Mouse (Mus musculus) right cerebral cortex, postnatal 14 days (tissue): ENCODE measurements at regions not wholly inside any gene's neighbourhood (a gene's known extent, or its start where the extent isn't known, plus 50 kb on each side); places are given as distances from the start of the nearest gene placed in this dataset.

Source experiments
- DNase-seq: peaks from one replicate; pipeline ENCODE4 v3.0.0; 2022

GRCm38 (mm10) chr2:167815123-167815522 is 116.7 kb upstream of the Ptpn1 start:
- DNase-seq: no peak

- no peak for DNase-seq
Observed at GRCm38 (mm10) chr2:167809256-167809655, 119.6 kb upstream of the Tmem189 start.

GRCm38 (mm10) chr2:167805629-167806304 is 116.1 kb upstream of the Tmem189 start:
- no peak for DNase-seq

- peak; percentile 14 for DNase-seq
Observed at GRCm38 (mm10) chr2:167804493-167805227, 115.0 kb upstream of the Tmem189 start.

GRCm38 (mm10) chr2:167802494-167802893 is 112.9 kb upstream of the Tmem189 start:
- no peak for DNase-seq

GRCm38 (mm10) chr2:167801389-167801788 is 111.8 kb upstream of the Tmem189 start:
- no peak for DNase-seq

GRCm38 (mm10) chr2:167800648-167801245 is 111.1 kb upstream of the Tmem189 start:
- no peak for DNase-seq

- DNase-seq: no peak
Observed at GRCm38 (mm10) chr2:167799629-167800387, 110.2 kb upstream of the Tmem189 start.

- no peak for DNase-seq
Observed at GRCm38 (mm10) chr2:167798969-167799513, 109.4 kb upstream of the Tmem189 start.

GRCm38 (mm10) chr2:167798076-167798782 is 108.6 kb upstream of the Tmem189 start:
- DNase-seq: no peak

- no peak for DNase-seq
Observed at GRCm38 (mm10) chr2:167795491-167795890, 105.9 kb upstream of the Tmem189 start.

GRCm38 (mm10) chr2:167793916-167794315 is 104.3 kb upstream of the Tmem189 start:
- no peak for DNase-seq

- DNase-seq: no peak
Observed at GRCm38 (mm10) chr2:167792753-167793152, 103.1 kb upstream of the Tmem189 start.

- no peak for DNase-seq
Observed at GRCm38 (mm10) chr2:167792330-167792729, 102.7 kb upstream of the Tmem189 start.

GRCm38 (mm10) chr2:167789471-167789923 is 99.9 kb upstream of the Tmem189 start:
- peak; percentile 26 for DNase-seq

GRCm38 (mm10) chr2:167786951-167787350 is 97.3 kb upstream of the Tmem189 start:
- no peak for DNase-seq

- no peak for DNase-seq
Observed at GRCm38 (mm10) chr2:167784353-167784752, 94.7 kb upstream of the Tmem189 start.

- no peak for DNase-seq
Observed at GRCm38 (mm10) chr2:167783374-167783773, 93.8 kb upstream of the Tmem189 start.

- DNase-seq: peak; percentile 51
Observed at GRCm38 (mm10) chr2:167782231-167782999, 92.8 kb upstream of the Tmem189 start.

GRCm38 (mm10) chr2:167781496-167781895 is 91.9 kb upstream of the Tmem189 start:
- no peak for DNase-seq

GRCm38 (mm10) chr2:167778691-167779090 is 89.1 kb upstream of the Tmem189 start:
- DNase-seq: no peak
